Mouse (Mus musculus) thymus, postnatal 36 days (tissue): Measurements from ENCODE around the gene Atxn7l1.

Experiments
- DNase-seq, 2 experiments: peaks; one replicate each; pipeline ENCODE4 v3.0.0; 2022; ENCODE audit warnings: mixed read lengths in 2 of 2

The Atxn7l1 gene

DNA sequence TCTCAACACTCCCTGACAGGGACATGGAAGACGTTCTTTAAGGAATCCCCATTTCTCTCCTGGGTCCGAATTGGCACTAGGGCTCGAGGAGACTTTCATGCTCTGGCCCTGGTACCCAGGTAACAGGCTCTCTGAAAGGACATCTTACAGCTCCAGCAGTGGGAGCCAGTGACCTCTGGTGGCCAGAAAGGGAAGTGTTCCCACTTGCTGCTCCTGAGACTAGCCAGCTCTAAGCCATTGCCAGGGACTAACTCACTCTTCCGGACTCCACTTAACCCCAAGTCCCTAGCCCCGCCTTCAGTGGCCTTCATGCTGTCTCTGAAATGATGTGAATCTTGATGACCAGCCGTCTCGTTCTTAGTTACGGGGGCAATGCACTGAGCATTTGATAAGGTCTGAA is 186.4 kb downstream of the Atxn7l1 start:
- DNase-seq: peak; percentile 80 to 82

DNA sequence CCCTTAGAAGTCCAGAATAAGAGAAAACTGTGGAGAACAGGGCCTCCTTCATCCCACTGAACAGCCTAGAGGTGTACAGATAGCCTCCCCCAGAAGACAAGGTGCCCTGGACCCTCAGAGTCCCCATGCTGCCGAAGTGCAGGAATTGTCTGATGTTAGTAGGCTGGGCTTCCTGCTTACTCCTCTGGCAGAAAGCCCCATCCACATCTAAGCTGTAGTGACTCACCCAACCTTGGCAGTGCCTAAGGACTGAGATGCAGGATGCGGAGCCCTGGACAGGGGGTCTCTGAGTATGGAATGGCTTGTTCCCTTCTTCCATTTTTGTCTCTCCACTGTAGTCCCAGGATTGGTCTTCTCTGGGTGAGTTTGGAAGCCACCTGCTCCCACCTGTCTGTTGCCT is 187.0 kb downstream of the Atxn7l1 start:
- no peak for DNase-seq

DNA sequence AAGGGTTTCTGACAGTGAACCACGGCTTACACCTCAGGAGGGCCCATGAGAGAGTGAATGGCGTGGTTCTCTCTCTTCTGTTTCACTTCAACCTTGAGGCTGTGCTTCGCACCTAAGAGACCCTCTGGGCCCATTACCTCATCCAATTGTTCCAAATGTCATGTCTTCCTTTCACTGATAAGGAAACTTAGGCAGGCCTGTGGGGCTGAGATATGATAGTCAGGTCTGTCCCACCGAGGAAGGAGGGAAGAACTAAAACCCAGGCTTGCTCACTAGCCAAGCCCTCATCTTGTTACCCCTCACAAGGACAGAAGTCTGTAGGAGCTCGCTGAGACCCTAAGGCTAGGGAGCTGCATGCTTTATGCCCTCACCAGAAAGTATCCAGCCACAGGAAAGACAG is 187.5 kb downstream of the Atxn7l1 start:
- no peak for DNase-seq

DNA sequence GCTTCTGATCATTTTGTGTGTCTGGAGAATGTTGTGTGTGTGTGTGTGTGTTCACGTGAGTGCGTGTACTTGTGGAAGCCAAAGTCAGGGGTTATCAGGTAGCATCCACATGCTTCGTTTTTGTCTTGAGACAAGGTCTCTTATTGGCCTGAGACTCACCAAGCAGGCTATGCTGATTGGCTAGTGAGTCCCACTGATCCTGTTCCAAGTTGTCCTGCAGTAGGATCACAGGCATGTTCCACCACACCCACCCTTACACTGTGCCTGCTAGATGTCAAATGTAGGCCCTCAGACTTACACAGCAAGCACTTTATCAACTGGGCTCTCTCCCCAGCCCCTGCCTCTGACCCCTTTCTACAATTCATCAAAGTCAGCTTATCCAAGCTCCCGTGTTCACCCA is 187.9 kb downstream of the Atxn7l1 start:
- no peak for DNase-seq

DNA sequence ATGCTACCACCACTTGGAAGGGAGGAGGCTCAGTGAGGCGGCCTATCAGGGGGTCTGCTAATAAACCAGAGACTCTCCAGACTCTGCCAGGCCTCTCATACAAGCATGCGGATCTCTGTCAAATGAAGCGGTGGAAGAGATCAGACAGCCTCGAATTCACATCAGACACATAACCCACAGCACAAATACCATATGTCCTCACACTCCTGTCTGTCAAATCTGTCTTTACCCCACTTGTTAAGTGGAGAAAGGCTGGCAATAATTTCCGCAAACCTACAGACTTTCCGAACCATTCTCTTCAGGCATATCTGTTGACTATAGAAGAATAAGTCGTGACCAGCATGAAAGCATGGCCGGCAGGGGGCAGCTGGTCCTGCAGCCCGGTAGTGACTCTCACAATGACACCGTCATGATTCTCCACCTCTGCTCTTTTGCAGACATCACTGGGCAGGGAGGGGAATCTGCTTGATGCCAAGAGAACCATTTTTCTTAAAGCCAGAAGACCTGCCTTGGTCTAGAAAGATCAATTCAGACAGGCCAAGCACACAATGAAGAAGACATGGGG is 189.2 kb downstream of the Atxn7l1 start:
- no peak for DNase-seq

DNA sequence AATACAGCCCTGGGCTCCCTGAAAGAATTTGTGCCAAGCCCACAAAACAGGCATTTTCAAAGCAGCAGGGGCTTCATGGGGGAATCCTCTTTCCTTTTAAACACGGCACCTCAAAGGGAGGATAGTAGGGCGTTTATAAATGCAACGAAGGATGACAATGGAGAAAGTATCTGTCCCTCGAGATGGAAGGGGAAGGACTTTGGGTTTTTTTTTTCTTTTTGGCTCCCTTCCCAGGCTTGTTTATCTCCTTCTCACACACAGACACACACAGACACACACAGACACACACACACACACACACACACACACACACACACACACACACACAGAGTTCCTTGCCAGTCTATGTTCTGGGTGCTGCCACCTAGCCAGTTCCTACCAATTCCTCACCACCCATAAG is 189.8 kb downstream of the Atxn7l1 start:
- no peak for DNase-seq

DNA sequence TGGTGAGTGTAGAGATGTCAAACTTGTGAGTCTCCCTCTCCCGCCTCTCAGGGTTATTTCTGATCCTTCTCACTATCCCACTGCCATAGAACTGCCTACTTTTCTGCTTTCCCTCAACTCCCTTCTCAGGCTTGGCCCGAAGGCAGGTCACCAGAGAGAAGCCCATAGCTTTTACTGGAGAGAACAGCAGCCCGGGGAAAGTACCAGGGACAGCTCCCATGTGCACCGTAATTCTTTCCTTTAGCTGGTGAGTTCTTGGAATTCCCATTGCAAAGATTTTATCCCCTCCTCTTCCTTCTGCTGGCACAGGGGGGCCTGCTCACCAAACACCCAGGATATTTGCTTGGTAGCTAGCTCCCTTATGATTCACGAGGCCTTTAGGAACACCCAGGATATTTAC is 190.7 kb downstream of the Atxn7l1 start:
- no peak for DNase-seq

DNA sequence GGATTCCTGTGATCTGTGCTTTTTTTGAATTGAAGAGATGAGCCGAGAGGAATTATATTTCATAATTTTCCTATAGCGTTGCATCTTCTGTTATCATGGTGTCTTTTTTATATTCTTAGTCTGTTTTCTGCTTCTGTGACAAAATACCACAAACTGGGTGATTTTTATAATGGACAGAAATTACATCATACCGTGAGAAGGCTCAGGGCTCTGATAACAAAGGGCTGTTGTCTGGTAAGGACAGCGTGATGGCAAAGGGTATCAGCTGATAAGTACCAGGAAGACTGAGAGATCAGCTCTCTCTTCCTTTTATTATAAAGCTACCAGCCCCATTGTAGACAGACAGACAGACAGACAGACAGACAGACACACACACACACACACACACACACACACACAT is 192.3 kb downstream of the Atxn7l1 start:
- no peak for DNase-seq

DNA sequence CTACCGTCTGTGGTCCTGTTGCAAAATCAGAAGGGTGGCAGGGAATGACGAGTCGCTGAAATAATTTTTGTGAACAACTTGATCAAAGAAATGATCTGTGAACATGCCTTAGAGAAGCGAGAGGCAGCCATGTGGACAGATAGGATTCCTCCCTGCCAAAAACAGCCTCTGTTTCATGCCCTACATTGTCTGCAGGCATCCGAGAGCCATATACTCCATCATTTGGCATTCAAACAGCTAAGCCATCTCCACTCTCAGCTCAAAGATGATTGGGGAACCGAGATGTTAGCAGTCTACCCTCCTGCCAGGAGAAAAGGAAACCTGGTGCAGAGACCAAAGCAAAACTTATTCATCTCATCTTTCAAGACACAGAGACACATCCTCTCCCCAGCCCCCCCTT is 193.2 kb downstream of the Atxn7l1 start:
- DNase-seq: no peak

DNA sequence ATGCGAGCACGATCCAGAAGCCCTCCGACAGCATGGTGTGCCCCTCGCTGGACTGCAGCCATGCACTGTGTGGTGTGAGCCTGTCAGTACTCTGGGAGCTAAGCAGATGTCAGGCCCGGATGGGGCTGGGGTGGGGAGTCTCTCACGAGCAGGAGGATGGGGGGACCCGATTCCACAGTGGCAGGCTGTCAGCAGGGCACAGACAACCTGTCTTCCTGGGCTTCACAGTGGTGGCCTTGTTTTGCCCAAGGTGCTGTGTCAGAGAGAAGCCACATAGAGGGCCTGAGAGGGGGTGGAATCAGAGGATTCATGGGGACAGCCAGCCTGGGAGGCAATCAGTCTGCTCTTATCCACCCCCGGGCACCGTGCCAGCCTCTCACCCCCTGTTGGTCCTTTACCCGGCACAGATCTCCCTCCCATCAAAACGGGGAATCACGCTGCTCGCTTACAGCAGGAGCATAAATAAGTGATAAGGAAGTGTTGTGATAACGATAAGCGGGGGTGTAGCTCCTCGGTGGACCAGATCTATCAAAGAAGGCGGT is 193.9 kb downstream of the Atxn7l1 start:
- DNase-seq: no peak

DNA sequence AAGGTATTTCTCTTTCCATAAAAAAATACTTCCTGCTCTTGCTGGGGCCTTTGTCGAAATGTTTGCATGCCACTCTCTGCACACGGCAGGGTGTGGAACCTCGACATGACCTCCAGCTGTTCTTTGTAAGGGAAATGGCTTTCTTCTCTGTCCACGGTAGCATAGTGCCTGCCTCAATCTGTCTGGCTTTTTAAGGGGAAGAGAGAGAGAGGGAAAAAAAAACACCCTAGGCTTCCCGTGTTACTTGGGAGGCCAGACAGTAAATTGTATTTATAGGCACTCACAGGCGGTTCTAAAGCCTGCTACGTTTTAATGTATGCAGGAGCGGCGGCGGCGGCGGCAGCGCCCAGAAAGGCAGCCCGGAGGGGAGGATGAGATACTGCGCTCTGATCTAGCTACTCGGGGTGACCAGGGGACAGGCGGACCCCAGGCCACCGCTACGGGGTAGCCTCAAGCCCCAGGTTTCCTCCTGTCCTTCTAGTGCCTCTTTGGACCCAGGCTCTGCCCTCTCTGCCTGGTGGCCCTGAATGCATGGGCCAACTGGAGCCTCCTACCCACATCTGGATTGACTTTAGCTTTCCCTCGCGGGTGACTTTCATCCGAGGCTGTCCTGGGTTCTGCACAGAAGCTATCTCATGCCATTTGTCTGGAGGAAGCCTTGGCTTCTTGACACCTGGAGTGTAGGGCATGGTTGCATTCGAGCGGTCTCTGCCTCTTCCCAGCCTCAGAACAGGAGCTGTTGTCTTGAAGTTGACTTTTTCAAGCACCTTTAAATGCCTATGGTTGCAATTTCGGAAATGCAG is 197.7 kb downstream of the Atxn7l1 start:
- DNase-seq: no peak

DNA sequence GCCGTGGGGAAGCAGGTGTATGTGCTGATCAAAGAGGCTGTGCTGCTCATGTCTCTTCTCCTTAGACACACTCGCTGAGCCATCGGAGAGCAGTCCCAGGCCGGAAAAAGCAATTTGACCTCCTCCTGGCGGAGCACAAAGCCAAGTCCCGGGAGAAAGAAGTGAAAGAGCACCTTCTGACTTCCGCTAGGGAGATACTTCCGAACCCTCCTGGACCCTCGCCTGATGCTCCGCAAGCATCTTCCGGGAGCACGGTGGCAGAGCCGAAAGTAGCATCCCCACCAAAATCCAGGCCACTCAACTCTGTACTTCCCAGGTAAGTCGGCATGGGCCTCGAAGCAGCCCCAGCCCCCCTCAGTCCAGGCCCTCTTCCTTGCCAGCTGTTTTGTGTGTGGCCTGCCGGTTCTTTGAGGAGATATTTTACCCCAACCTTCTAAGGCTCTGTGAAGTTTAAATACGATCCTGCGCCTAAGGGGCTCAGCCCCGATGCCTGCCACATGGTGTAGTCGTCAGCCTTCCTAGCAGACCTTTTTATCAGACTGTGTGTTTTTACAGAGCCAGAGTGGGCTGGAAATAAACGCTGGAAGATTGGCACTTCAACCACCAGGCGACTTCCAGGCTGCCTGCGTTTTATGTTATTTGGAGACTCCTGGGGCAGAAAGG is 198.4 kb downstream of the Atxn7l1 start:
- DNase-seq: no peak

DNA sequence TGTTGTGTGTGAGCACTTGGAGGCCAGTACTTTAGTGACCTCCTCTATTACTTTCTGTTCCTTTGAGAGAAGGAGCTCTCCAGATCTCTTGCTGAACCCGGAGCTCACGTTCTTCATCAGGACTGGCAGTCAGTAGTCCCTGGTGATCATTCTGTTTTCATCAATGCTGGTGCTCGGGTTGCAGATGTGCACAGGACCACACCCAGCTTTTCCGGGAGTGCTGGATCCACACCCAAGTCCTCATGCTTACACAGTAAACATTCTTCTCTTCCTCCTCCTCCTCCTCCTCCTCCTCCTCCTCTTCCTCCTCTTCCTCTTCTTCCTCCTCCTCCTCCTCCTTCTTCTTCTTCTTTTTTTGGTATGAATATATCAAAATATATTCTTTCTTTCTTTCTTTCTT is 205.2 kb downstream of the Atxn7l1 start:
- DNase-seq: no peak

DNA sequence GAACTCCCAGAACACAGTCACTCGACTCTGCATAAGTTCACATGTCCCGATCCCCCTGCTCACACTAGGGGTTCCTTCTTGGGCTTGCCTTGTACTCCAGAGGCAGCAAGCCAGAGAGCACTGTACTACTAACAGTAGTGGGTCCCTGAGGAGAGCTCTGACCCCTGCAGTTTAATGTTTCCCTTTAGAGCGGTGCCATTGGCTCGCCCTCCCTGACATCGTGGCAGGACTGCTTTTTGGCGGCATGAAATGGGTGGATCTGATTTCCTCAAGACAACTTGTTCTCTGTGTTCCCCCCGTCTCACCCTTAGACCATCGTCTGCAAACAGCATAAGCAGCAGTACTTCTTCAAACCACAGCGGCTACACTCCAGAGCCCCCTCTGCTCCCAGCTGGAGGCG is 210.9 kb downstream of the Atxn7l1 start:
- no peak for DNase-seq

DNA sequence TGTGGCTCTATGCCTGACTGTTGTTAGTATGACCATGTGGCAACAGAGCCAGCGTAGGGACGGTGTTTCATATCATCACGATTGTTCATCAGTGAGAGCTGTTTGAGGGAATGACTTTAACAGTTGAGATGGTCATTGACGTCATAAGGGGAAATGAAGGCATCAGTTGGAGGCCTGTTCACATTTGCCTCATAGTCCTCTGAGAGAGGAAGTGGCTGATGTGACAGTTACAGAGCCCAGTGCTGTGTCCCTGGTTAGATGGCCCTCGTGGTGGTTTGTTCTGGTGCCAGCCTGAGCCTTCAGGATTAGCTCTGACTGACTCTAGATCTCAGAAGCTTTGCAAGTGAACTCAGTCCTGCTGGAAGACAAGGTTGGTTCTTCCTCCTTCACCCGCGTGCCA is 211.7 kb downstream of the Atxn7l1 start:
- no peak for DNase-seq

DNA sequence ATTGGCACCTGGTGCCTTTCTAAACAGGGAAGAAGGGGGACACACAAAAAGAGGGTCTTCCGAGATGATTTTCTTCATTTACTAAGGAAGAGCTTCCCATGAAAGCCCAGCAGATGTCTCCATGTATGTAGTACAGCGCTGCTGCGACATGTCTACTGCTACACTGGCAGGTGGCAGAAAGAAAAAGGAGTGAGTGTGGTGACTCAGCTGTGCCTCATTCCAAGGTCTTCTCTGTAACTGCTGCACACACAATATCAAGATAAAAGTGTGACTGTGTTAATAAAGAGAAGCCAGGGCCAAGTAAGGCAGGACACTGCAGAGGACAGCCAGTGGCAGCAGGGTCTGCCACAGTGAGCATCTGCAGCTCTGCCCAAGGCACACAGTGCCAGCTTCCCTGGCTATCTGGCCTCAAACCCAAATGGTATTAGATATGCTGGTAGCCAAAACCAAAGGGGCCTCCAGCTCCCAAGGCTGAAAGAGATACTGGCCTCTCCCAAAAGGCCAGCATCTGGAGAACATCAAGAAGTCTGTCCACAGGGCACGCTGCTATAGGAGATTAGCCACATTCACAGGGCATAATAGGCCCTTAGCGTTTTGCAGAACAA is 212.5 kb downstream of the Atxn7l1 start:
- DNase-seq: no peak

DNA sequence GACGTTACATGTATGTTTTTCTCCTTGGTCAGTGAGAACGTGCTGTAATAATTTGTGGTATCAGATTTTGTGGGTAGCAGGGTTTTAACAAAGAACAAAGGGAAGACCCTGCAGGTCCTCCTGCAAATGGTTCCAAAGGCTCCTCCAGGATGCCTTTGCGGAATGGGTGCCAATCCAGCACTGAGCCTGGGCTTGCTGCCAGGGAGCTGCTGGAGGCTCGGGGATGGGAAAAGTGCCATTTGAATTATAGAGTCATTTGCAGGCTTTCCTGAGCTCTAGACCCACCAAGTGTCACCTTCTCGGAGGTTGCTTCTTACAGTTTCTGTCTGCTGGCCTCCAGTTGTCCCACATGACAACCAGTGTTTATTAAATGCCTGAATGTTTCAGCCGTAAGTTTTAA is 213.2 kb downstream of the Atxn7l1 start:
- no peak for DNase-seq

DNA sequence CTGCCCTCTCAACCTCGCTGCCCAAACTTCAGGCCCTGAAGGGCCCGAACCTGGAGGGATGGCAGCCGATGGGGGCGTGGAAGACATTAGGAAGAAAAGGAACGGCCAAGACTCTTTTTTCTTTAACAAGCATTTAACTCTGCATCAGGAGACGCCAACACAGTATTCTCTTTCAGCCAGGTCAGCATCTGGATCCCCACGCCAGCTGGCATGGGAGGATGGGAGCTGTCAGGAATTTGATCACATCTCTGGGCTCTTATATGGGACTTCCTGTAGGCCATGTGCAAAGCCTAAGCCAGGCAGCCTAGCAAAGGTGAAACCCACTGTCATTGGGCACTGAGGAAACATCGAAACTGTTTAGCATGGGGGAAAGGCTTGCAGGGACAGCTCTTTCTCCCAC is 217.0 kb downstream of the Atxn7l1 start:
- DNase-seq: no peak

DNA sequence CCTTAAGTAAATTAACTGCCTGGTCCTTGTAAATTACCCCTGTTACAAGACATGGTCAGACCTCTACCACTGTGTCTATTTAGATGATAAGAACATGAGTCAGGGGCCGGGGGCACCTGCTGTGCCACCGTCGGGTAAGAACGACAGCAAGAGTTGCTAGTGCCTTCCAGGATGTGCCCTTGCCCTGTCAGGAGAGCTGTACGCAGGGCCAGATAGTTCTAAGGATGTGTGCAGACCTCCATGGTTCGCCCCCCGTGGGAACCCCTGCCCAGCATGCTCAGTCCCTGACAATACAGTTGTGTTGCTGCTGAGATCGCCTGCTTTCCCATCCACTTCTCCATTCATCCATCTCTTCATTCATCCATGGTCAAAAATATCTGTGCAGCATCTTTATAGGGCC is 217.6 kb downstream of the Atxn7l1 start:
- DNase-seq: no peak

DNA sequence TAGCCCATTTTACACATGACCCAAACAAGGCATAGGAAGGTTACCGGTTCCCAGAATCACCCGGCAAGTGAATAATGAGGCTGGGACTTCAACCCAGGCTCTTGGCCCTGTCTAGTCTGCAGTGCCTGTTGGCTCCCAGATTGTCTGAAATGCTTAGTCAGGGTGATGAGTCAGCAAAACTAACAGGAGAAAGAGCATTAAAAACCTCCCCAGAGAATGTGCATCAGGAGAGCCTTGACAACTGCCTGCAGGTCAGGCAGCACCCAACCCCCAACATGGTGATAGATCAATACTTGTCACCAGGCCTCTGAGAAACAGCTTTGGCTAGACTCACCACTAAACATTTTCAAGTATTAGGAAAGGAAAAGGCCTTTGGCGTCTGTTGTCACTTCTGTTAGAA is 222.1 kb downstream of the Atxn7l1 start:
- no peak for DNase-seq

DNA sequence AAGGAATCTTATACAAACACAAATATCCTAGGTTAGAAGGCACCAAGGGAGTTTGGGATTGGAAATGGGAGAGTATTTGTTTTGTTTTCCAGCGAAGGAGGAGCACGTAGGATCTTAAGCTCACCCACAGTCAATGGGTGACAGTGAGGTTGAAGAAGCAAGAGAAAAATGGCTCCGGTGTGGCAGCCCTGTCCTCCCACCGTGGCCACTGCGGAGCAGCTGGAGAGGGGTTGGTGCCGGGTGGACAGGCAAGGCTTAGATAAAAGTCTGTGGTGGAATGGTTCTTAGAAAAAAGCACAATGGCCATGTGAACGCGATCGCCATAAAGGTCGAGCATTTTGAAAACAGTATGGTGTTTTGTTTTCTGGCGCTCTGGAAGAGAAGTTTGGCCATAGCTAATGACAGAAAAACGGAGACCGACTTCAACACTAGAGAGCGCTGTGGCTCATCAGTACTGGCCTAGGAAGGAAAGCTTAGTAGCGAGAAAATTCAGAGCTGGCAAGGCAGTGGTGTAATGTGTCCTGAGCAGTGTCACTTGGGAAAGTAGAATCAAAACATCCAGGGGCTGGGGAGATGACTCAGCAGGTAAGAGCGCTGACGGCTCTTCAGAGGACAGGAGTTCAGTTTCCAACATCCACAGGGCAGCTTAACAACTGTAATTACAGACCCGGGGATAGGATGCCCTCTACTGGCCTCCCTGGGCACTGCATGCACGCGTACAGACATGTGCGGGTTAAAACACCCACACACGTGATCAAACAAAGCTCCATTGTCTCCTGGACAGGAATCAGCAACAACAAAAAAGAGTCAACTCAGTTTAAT is 232.3 kb downstream of the Atxn7l1 start:
- peak; percentile 70 to 76 for DNase-seq

DNA sequence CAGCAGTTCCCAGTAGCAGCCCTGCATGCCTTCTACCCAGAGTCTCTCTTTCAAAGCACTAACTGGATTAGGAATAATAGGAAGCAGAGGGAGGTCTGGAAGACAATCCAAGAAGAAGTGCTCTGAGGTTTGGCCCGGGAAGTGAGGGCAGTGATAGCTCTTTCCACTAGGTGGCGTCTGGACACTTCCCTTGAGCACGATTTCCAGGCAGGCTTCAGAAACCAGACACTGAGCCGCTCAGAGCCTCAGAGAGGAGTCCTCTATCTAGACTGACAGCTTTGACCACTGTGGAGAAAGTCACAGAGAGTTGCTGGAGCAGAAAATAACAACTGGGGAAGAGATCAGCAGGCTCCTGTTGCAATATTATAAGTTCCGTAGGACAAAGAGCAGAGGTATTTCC is 241.3 kb downstream of the Atxn7l1 start:
- DNase-seq: peak; percentile 37 to 39
